Mouse (Mus musculus) neural tube, embryonic 13.5 days (tissue): Measurements from ENCODE around the gene Ero1l. TPM values are rescaled to one million over a fixed set of nuclear protein-coding genes. Genes with fewer than 3 reads are reported as not detected.

Source experiments
- ATAC-seq: fragments of 200-750 bp; cut with Nextera tagmentation; 2 replicates; pipeline ENCODE4 v1.8.0; 2017; ENCODE audit warnings: low read depth, mild to moderate bottlenecking, moderate TSS enrichment, moderate library complexity
- H3K27ac ChIP-seq: fragments of 300-500 bp; sonication (generic); replicated peaks from 2 replicates; pipeline ENCODE4 v1.5.1; 2015; ENCODE audit warnings: moderate library complexity, mild to moderate bottlenecking, inconsistent platforms
- H3K27me3 ChIP-seq: fragments of 300-500 bp; sonication (generic); 2 replicates; pipeline ENCODE4 v1.6.1; 2015; ENCODE audit warnings: mild to moderate bottlenecking, inconsistent platforms
- H3K36me3 ChIP-seq: fragments of 300-500 bp; sonication (generic); 2 replicates; pipeline ENCODE4 v1.6.1; 2015; ENCODE audit warnings: mild to moderate bottlenecking, inconsistent platforms
- H3K4me1 ChIP-seq: fragments of 300-500 bp; sonication (generic); replicated peaks from 2 replicates; pipeline ENCODE4 v1.6.1; 2015; ENCODE audit warnings: inconsistent platforms
- H3K4me2 ChIP-seq: fragments of 300-500 bp; sonication (generic); 2 replicates; pipeline ENCODE4 v1.6.1; 2015; ENCODE audit warnings: inconsistent platforms, mild to moderate bottlenecking, moderate library complexity
- H3K4me3 ChIP-seq: fragments of 300-500 bp; sonication (generic); 2 replicates; pipeline ENCODE4 v1.5.1; 2015; ENCODE audit warnings: mild to moderate bottlenecking, inconsistent platforms
- H3K9ac ChIP-seq: fragments of 300-500 bp; sonication (generic); 2 replicates; pipeline ENCODE4 v1.6.1; 2015; ENCODE audit warnings: moderate library complexity, mild to moderate bottlenecking, inconsistent platforms
- H3K9me3 ChIP-seq: fragments of 300-500 bp; sonication (generic); 2 replicates; pipeline ENCODE4 v1.6.1; 2016; ENCODE audit warnings: inconsistent platforms
- WGBS: fragments of 180-500 bp; shearing (Covaris S2); methylation state at CpG from one replicate; pipeline ENCODE4 v1.1.7; 2015; 5-methylcytosine and 5-hydroxymethylcytosine counted together
- polyA plus RNA-seq: library from polyadenylated mRNA; unstranded; fragments of >200 nt; fragmentation: Nextera tagmentation; extraction: Ambion mirVana; gene quantifications from 2 replicates; pipeline ENCODE4 v1.2.1, GENCODE M21; 2015

Ero1l gene
- polyA plus RNA-seq, 1 experiment from 2014 or later = 22.3 TPM

DNA sequence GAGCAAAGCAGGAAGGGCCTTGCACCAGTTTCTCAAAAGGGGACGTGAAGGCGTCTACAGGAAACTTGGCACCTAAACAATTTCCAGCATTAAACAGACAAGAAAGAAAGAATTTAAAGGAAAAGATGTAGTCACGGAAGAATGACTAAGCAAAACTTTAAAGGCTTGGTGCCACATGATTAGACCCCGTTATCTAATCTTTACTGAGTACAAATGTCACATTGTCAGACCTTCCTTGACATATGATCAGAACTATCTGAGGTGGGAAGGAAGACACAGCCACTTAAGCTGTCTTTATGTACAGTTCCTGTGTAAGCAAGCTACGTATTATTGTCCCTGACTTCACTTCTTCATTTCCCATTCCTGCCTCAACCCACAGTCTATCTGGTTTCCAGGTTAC lies 3.1 kb upstream of the Ero1l start:
- Histone ChIP-seq H3K27me3 (no peaks in the 10 kb centered on the region), H3K9ac (no peak overlapping the region), H3K4me1 (peaks cover 15% of the 10 kb centered on the region), H3K9me3 (no peaks in the 10 kb centered on the region), H3K27ac (no peak overlapping the region), H3K36me3 (no peaks in the 10 kb centered on the region), H3K4me3 (no peak overlapping the region), H3K4me2 (no peak overlapping the region)
- WGBS = 84% methylated on average over 5 of the region's 5 CpGs
- no peak for ATAC-seq

DNA sequence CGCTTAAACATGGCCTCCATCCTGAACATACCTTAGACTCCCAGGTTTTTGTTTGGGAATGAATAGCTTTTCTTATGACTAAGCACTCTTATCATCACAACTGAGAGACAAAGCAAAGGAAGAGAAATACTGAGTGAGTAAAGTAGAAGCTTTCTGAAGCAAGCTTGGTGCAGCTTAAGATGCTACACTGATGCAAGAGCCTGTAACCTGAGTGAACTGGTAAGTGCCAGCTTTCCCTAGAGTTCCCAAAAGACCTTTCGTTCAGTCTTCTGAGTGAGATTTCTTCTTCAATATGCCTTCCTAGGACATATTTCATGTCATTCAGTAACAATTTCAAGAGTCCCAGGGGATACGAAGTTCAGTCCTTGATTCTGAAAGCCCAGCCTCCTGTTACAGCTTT lies 2.5 kb upstream of the Ero1l start:
- no peak for ATAC-seq
- 78% methylated on average over 3 of the region's 3 CpGs for WGBS
- H3K27ac ChIP-seq = no peak overlapping the region
- peaks cover 19% of the 10 kb centered on the region for H3K4me1 ChIP-seq
- H3K4me3 ChIP-seq = no peak overlapping the region
- no peak overlapping the region for H3K4me2 ChIP-seq
- no peaks in the 10 kb centered on the region for H3K36me3 ChIP-seq
- no peak overlapping the region for H3K9ac ChIP-seq
- H3K27me3 ChIP-seq = no peaks in the 10 kb centered on the region
- H3K9me3 ChIP-seq = no peaks in the 10 kb centered on the region

DNA sequence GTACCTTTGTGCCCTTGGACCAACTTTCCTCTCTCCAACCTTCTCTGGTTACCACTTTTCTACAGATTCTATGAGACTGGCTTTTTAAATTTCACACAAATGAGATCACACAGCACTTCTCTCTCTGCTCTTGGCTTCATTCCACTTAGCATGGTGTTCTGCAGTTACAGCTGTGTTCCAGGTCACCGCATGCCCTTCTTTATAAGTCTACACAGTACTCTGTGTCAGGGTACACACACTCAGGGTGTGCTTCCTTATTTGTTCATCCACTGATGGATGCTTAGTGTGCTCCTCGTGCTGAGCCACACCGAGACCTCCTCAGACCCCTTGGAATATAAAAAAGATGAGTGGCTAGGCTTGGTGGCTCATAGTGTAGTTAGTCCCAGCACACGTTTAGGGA lies 1.5 kb upstream of the Ero1l start:
- H3K27ac ChIP-seq = no peak overlapping the region
- ATAC-seq = no peak
- no peaks in the 10 kb centered on the region for H3K27me3 ChIP-seq
- no peak overlapping the region for H3K4me3 ChIP-seq
- WGBS = 83% methylated on average over 4 of the region's 4 CpGs
- H3K9me3 ChIP-seq = no peaks in the 10 kb centered on the region
- no peak overlapping the region for H3K4me2 ChIP-seq
- H3K4me1 ChIP-seq = peaks cover 29% of the 10 kb centered on the region
- no peak overlapping the region for H3K9ac ChIP-seq
- H3K36me3 ChIP-seq = no peaks in the 10 kb centered on the region

DNA sequence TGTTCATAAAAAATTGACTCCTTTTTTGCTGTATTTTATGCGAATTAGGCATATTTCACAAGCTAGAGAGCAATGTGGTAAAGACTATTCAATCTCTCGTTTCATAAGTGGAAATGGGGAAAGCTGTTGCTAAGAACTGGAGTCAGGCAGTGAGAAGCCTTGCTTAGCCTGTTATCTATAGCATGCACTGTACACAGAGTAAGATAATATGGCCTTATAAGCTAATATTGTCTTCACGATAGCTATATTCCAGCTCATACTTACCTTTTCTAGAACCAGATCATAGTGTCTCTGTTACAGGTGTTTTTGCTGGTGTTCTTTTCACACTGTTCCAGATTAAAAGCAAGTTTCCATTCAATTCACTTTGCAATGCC lies 653 bp upstream of the Ero1l start:
- no peaks in the 10 kb centered on the region for H3K36me3 ChIP-seq
- H3K4me2 ChIP-seq = peak overlapping the region; percentile 62
- H3K4me1 ChIP-seq = peaks cover 29% of the 10 kb centered on the region
- ATAC-seq = no peak
- no peaks in the 10 kb centered on the region for H3K9me3 ChIP-seq
- H3K4me3 ChIP-seq = peak overlapping the region; percentile 75
- peak overlapping the region; percentile 86; the same call in 1 of the 2 replicates for H3K9ac ChIP-seq
- 62% methylated on average over 3 of the region's 3 CpGs for WGBS
- H3K27me3 ChIP-seq = no peaks in the 10 kb centered on the region
- no peak overlapping the region for H3K27ac ChIP-seq

DNA sequence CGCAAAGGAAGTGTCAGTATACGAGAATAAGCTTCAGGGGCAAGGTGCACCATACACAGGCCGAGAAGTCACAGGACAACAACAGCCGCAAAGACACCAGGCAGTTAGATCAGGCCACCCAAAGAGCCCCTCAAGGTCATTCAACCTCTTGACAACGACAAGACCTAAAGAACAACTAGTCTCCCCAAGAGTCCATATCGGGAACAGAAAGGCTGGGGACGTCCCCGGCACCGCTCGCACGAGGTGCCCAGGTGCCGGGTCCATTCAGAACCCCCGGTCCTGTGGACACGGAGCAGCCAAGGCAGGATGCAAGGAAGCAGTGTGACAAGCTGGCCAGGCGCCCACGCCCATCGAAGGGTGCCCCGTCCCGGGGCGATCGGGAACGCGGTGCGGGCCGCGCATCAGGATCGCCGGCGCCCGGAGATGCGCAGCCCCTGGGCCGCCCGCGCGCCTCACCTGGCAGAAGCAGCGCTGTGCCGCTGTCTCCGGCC lies 605 bp downstream of the Ero1l start:
- under 1% methylated on average over 32 of the region's 38 CpGs for WGBS
- Histone ChIP-seq H3K9ac (peak overlapping the region; percentile 86), H3K27ac (peak overlapping the region; percentile 95), H3K36me3 (no peaks in the 10 kb centered on the region), H3K9me3 (no peaks in the 10 kb centered on the region), H3K4me3 (peak overlapping the region; percentile 75), H3K4me2 (peak overlapping the region; percentile 62), H3K4me1 (peaks cover 29% of the 10 kb centered on the region), H3K27me3 (no peaks in the 10 kb centered on the region)
- ATAC-seq = no peak; the same call in none of the 2 replicates

DNA sequence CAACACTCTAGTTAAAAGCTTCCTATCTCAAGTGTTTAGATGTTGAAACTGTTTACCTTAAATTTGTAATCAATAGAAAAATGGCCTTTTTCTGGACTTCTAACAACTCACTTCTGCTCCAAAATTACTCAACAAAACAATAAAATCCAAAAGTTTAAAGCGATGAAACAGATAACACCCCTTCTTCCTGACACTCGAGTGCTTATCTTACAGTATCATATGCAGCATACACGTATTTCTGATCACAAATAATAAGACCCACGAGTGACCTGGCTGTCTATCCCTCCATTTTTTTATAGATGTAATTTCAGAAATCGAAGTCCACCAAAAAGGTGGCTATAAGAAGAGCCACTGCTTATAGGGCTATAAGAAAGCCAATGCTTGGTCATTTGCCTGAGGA lies 1.6 kb downstream of the Ero1l start:
- no peaks in the 10 kb centered on the region for H3K27me3 ChIP-seq
- peak overlapping the region; percentile 75 for H3K4me3 ChIP-seq
- peak overlapping the region; percentile 62 for H3K4me2 ChIP-seq
- H3K9ac ChIP-seq = peak overlapping the region; percentile 86
- ATAC-seq = no peak
- 83% methylated on average over 5 of the region's 5 CpGs for WGBS
- H3K36me3 ChIP-seq = no peaks in the 10 kb centered on the region
- H3K27ac ChIP-seq = no peak overlapping the region
- peaks cover 29% of the 10 kb centered on the region for H3K4me1 ChIP-seq
- H3K9me3 ChIP-seq = no peaks in the 10 kb centered on the region

DNA sequence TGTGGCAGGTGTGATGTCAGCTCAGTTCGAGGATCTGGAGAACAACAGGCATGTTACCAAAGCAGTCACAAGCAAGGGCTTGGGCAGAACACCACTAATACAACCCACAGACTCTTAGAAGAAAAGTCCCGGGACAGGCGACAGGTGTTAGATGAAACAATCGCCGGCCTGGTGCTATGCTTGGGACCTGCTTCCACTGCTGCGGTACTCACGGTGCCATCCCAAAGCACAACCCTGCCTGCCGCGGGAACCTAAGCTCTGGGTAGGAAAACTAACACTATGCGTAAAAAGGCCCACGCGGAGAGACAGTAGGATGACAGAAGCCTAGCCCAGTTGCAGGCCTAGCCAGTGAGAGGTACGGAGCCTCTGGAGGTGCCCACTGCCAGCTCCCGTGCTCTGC lies 8.5 kb downstream of the Ero1l start:
- H3K4me2 ChIP-seq = no peak overlapping the region
- no peak overlapping the region for H3K4me3 ChIP-seq
- H3K36me3 ChIP-seq = no peaks in the 10 kb centered on the region
- no peaks in the 10 kb centered on the region for H3K9me3 ChIP-seq
- 92% methylated on average over 14 of the region's 14 CpGs for WGBS
- H3K9ac ChIP-seq = no peak overlapping the region
- no peak overlapping the region for H3K27ac ChIP-seq
- ATAC-seq = no peak
- H3K27me3 ChIP-seq = no peaks in the 10 kb centered on the region
- H3K4me1 ChIP-seq = no peaks in the 10 kb centered on the region; the same call in 1 of the 2 replicates

DNA sequence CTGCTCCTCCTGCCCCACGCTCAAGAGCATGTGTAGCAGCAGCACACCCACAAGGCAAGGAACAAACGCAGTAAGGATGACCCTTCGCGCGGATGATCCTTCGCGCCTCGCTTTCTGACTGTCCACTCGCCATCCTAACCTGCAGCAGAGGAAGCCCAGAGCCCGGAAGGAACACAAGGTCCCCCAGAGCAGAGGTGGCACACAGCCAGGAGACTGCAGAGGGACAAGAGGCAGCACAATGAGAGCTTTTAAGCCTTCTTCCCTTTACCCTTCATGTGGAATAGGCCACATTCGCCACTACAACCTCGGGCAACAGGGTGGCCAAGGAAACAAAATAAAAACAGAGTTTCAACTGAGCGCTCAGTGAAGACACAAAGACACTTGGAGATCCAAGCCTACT lies 8.9 kb downstream of the Ero1l start:
- H3K36me3 ChIP-seq = no peaks in the 10 kb centered on the region
- H3K9me3 ChIP-seq = no peaks in the 10 kb centered on the region
- no peaks in the 10 kb centered on the region; the same call in 1 of the 2 replicates for H3K4me1 ChIP-seq
- H3K27ac ChIP-seq = no peak overlapping the region
- no peak overlapping the region for H3K9ac ChIP-seq
- no peaks in the 10 kb centered on the region for H3K27me3 ChIP-seq
- H3K4me3 ChIP-seq = no peak overlapping the region
- WGBS = 89% methylated on average over 13 of the region's 13 CpGs
- no peak overlapping the region for H3K4me2 ChIP-seq
- ATAC-seq = no peak

DNA sequence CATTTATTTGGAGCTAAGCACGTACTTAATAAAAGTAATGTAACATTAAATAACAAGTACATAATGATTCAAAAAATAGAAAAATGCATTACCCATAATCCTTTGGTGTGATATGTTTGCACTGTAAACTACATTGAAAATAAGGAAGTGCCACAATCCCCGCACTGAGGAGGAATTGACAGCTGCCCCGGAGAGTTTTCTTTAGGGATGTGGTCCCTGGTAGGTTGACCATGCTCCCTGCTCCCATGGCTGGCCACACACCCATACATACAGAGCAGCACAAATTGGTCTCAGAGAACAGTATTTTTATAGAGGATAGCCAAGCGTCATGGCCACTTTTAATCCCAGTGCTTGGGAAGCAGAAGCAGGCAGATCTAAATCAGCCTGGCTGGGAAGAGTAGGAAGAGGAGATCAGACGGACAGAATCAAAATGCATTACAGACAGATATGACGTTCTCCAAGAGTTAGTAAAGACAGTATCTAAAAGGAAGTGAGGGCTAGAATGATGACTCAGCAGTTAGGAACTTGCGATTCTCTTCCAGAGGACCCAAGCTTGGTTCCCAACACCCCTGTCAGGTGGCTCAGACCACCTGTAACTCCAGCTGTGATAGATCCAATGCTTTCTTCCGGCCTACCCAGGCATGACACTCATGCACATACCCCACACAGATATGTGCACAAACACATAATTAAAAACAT lies 10.8 kb downstream of the Ero1l start:
- H3K9ac ChIP-seq = no peak overlapping the region
- WGBS = 94% methylated on average over 8 of the region's 8 CpGs
- 0 out of 2 replicates have a peak, but pooled peaks cover 3% of the 10 kb centered on the region for H3K36me3 ChIP-seq
- no peak overlapping the region for H3K4me3 ChIP-seq
- peaks cover 4% of the 10 kb centered on the region for H3K4me1 ChIP-seq
- no peaks in the 10 kb centered on the region for H3K9me3 ChIP-seq
- ATAC-seq = no peak
- H3K4me2 ChIP-seq = no peak overlapping the region
- no peak overlapping the region for H3K27ac ChIP-seq
- H3K27me3 ChIP-seq = no peaks in the 10 kb centered on the region

DNA sequence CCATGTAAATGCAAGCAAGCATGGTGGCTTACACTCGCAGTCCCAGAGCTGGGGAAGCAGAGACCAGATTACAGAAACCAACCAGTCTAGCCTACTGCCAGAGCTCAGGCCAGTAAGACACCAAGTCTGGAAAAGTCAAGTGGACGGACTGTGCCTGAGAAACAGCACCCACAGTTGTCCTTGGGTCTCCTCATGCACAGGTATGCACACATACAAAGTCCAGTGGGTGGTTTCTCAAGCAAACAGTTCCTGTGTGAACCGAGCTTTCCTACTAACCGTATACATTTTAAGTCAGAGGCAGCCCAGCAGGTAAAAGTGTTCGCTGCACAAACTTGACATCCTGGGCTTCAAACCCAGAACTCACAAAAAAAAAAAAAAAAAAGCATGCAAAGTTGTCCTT lies 12.7 kb downstream of the Ero1l start:
- H3K4me1 ChIP-seq = peaks cover 4% of the 10 kb centered on the region
- H3K9ac ChIP-seq = no peak overlapping the region
- H3K27me3 ChIP-seq = no peaks in the 10 kb centered on the region
- no peak overlapping the region for H3K4me2 ChIP-seq
- peaks cover 22% of the 10 kb centered on the region for H3K36me3 ChIP-seq
- ATAC-seq = no peak
- H3K27ac ChIP-seq = no peak overlapping the region
- no peak overlapping the region for H3K4me3 ChIP-seq
- H3K9me3 ChIP-seq = no peaks in the 10 kb centered on the region
- WGBS = 93% methylated on average over 5 of the region's 5 CpGs

DNA sequence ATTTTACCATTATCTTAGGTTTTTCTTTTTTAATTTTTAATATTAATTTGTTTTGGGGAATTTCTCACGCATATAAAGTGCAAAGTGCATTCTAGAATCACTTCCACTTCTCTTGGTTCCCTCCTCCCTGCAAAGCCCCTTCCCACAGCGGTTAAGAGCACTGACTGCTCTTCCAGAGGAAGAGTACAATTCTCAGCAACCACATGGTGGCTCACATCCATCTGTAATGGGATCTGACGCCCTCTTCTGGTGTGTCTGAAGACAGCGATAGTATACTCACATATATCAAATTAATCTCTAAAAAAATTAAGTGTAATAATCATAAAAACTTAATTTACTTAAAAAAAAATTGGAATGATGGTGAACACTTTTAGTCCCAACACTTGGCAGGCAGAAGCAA lies 14.2 kb downstream of the Ero1l start:
- WGBS = 72% methylated on average over 4 of the region's 4 CpGs
- no peaks in the 10 kb centered on the region for H3K27me3 ChIP-seq
- no peak overlapping the region for H3K27ac ChIP-seq
- peaks cover 36% of the 10 kb centered on the region for H3K36me3 ChIP-seq
- ATAC-seq = 0 out of 2 replicates have a peak, but pooled peaks have one; percentile 30
- peaks cover 4% of the 10 kb centered on the region; the same call in 1 of the 2 replicates for H3K4me1 ChIP-seq
- H3K9ac ChIP-seq = no peak overlapping the region
- H3K4me3 ChIP-seq = no peak overlapping the region
- no peak overlapping the region for H3K4me2 ChIP-seq
- no peaks in the 10 kb centered on the region for H3K9me3 ChIP-seq

DNA sequence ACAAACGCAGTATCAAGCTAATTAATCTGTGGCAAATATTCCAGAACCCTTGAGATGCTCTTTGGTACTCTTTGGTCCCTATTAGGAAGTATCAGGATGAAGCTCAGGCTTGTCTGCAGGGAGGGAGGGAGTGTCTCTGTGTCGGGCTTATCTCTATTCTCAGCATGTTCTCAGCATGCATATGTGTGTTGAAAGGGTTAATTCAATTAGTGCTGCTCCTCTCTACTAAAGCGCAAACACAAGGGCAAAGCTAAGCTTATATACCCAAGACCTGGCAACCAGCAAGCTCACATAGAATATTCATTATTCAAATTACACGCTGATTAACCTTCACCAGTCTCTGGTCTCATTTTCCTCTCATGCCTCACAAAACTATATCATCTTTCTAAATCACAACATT lies 14.6 kb downstream of the Ero1l start:
- peak; percentile 67 for ATAC-seq
- WGBS = 43% methylated on average over 4 of the region's 4 CpGs

DNA sequence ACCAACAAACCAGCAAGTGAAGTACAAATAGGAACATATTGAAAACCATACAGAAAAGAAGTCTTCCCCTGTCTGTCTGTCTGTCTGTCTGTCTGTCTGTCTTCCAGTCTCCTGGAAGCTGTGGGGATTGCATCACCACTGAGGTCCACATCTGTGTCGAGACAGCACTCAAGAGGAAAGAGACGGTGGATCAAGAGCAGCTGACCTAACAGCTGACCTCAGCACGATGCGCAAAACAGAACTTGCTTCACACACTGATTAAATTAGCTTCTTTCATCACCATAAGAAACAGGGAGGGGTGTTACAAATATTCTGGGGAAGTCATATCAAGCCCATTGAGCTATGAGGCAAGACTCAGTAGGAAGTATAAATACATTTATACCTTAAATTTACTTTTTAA lies 27.0 kb downstream of the Ero1l start:
- H3K9me3 ChIP-seq = no peaks in the 10 kb centered on the region
- no peaks in the 10 kb centered on the region for H3K4me1 ChIP-seq
- H3K27me3 ChIP-seq = no peaks in the 10 kb centered on the region
- H3K9ac ChIP-seq = no peak overlapping the region
- no peak overlapping the region for H3K4me3 ChIP-seq
- no peak for ATAC-seq
- no peak overlapping the region for H3K27ac ChIP-seq
- peaks cover 44% of the 10 kb centered on the region for H3K36me3 ChIP-seq
- 81% methylated on average over 4 of the region's 4 CpGs for WGBS
- no peak overlapping the region for H3K4me2 ChIP-seq

More for the DNA sequence above, 14.6 kb downstream of the Ero1l start:
- H3K9me3 ChIP-seq = no peaks in the 10 kb centered on the region
- H3K4me3 ChIP-seq = no peak overlapping the region
- H3K27me3 ChIP-seq = no peaks in the 10 kb centered on the region
- peaks cover 41% of the 10 kb centered on the region for H3K36me3 ChIP-seq
- H3K27ac ChIP-seq = no peak overlapping the region
- peaks cover 4% of the 10 kb centered on the region; the same call in 1 of the 2 replicates for H3K4me1 ChIP-seq
- H3K4me2 ChIP-seq = no peak overlapping the region
- no peak overlapping the region for H3K9ac ChIP-seq
